Mouse (Mus musculus) urinary bladder, adult 2 months (tissue): ENCODE data around the gene Ngdn. TPM values are rescaled to one million over a fixed set of nuclear protein-coding genes. Genes with fewer than 3 reads are reported as not detected.
"Not testable (repeated sequence)": the region's sequence is repeated elsewhere in the genome, so short reads cannot be mapped to it uniquely, and the experiment has no call there.

ENCODE experiments used
- DNase-seq: peaks from one replicate; pipeline ENCODE4 v3.0.0; 2022; ENCODE audit warnings: low spot score
- polyA plus RNA-seq: library from polyadenylated mRNA; depleted of rRNA; stranded (reverse); fragments of >200 nt; gene quantifications from 2 replicates; pipeline ENCODE4 v1.2.3, GENCODE M21; 2012

Ngdn gene
- polyA plus RNA-seq, 1 experiment, result 65.8 TPM

- DNase-seq, result not testable (repeated sequence)
These were observed 15.4 kb upstream of the Ngdn start for GRCm38 (mm10) chr14:54999868-55000267.

DNA sequence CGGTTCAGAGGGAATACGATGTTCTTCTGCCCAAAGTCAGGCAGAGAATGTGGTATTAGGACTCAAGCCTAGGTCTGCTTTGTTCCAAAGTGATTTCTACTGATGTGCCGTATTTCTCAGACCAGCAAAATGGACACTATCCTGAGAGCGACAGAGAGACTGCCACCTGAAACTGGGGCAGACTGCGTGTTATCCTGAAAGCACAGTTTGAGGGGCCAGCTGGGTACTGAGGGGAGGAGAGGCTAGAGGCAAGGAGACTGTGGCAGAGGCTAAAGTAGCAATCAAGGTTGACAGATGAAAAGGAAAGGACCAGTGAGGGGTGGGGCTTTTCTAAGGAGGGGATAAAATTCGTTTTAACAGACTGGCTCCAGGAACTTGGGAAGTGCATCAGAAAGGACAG, 14.4 kb upstream of the Ngdn start:
- no peak for DNase-seq

GRCm38 (mm10) chr14:55001446-55001845, 13.8 kb upstream of the Ngdn start:
- no peak for DNase-seq

GRCm38 (mm10) chr14:55001938-55002686, 13.1 kb upstream of the Ngdn start:
- DNase-seq, result no peak

GRCm38 (mm10) chr14:55002687-55003120, 12.6 kb upstream of the Ngdn start:
- no peak for DNase-seq

GRCm38 (mm10) chr14:55003878-55004855, 11.1 kb upstream of the Ngdn start:
- no peak for DNase-seq

GRCm38 (mm10) chr14:55005506-55005905, 9.7 kb upstream of the Ngdn start:
- DNase-seq, result no peak

DNA sequence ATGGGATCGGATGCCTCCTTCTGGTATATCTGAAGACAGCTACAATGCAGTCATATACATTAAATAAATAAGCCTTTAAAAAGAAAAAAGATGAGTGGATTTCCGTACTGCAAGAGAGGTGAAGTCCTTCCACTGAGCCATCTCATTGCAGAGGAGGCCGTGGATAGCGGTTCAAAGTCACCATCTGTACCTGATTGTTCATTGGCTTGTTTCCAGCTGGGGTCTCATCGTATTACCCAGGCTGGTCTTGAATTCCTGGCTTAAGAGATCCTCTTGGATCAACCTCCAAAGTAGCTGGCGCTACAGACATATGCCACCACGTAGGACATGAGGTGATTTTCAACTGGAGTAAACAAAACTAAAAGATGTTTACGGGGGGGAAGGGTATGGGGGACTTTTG, 9.3 kb upstream of the Ngdn start:
- DNase-seq, result no peak

GRCm38 (mm10) chr14:55006541-55006940, 8.7 kb upstream of the Ngdn start:
- no peak for DNase-seq

- no peak for DNase-seq
These were observed 7.9 kb upstream of the Ngdn start for GRCm38 (mm10) chr14:55007120-55007908.

DNA sequence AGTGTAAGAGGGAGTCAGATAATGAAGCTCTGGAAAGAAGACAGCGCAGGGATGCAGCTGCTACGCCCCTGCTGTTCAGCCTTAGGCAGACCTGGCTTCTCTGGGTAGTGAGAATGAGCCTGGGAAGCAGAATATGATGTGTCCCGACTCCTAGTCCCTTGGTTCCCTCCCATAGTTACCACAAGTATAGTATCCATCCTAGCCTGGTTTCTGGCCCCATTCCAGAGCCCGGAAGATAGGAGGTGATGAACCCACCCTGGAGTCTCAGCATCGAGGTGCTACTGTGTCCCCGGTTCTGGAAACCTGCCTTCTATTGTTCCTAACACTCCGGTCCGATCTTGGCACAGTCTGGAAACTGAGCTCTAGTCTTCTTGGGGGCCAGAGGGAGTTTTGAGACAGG, 6.8 kb upstream of the Ngdn start:
- DNase-seq, result no peak

DNA sequence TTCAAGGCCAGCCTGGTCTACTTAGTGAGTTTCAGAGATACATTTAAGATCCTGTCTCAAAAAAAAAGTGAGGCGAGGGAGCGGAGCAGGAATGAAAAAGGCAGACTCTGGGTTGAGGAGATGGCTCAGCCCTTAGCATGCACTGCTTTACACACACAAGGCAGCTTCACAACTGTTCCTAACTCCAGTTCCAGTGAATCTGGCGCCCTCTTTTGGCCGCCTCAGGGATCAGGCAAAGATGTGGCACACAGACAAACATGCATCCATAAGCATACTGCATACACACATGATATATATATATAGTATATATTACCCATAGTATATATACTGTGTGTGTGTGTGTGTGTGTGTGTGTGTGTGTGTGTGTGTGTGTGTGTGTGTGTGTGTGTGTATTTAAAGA, 4.1 kb upstream of the Ngdn start:
- DNase-seq, result no peak

DNA sequence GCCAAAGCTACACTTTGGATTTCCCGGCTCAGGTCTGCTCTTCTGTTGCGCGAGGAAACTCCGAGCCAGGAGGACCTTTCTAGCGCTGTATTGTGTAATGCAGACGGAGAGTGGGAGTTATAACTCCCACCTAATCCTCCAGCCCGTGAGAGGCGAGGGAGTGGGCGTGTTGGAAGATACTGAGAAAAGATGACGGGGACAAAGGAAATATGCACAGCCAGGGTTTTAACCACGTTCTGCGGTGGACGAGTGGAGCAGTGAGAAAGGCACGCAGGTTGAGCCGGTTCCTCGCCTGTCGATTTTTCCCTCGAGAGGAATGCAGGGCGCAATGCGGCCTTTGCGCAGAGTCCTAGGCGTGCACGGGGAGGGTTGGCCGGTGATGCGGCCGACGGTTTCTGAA, 663 bp upstream of the Ngdn start:
- DNase-seq, result no peak

GRCm38 (mm10) chr14:55015767-55016111, 485 bp downstream of the Ngdn start:
- DNase-seq, result no peak

- DNase-seq, result no peak
These were observed 1.6 kb downstream of the Ngdn start for GRCm38 (mm10) chr14:55016876-55017275.

GRCm38 (mm10) chr14:55020394-55020793, 5.1 kb downstream of the Ngdn start:
- no peak for DNase-seq

- no peak for DNase-seq
These were observed 7.8 kb downstream of the Ngdn start for GRCm38 (mm10) chr14:55023011-55023410.

- no peak for DNase-seq
These were observed 9.0 kb downstream of the Ngdn start for GRCm38 (mm10) chr14:55024236-55024635.

DNA sequence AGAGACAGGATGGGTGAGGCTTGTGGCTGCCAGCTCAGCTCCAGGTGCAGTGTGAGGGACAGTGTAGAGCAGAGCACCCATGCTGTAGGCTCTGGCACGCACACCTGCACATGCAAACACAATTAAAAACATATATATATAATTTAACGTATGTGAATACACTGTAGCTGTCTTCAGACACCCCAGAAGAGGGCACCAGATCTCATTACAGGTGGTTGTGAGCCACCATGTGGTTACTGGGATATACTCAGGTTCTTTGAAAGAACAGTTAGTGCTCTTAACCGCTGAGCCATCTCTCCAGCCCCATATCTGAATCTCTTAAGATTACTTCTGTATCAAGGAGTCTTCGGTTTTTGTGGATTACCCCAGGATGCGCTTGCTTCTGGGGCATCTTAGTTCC, 10.3 kb downstream of the Ngdn start:
- DNase-seq, result no peak

DNA sequence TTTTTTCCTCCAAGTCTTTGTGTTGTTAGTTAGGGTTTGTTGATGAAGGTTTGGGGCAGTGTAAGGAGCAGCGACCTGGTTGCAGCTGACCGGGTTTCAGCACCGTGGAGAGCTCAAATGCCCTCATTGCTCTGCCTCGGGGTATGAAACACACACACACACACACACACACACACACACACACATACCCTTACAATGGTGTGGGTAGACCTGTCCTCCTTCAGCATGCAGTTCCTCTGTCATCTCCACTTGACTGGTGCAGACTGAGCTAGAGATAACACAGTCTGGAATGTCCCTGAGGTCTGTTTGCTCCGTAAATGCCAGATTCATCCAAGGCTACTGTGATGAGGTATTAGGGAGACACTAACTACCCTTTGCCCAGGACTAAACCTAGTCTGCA, 12.0 kb downstream of the Ngdn start:
- no peak for DNase-seq

- no peak for DNase-seq
These were observed 12.4 kb downstream of the Ngdn start for GRCm38 (mm10) chr14:55027653-55028052.

- no peak for DNase-seq
These were observed 13.1 kb downstream of the Ngdn start for GRCm38 (mm10) chr14:55028333-55028835.
